In the genomic region with DNA sequence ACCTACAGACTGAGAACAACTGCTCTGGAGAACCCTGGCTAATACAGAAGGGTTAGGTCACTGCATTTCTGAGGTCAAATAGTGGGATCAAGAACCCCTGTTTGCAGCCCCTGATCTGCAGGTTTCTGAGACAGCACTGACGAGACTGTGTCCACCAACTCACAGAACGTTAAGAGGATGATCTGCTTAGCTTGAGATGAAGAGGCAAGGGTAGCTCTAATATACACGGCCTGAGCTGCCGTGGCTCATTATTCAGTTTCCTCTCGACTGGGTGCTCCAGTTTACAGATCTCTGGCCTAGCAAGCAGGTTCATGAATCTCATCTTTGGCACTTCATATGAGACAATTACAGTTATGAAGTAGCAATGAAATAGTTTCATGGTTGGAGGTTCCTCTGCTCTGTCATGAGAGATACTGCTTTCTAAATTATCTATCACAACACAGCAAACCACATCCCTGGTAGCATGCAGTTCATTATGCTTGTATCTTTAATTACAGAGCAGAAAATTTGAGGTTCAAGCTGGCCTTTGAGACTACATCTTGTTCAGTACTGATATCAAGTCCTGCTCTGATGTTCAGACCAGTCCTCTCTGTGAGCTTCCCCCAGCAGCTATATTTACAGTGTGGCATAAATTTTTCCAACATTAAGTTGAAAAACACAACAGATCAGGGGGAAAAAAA, we compare ENCODE assay signal across 1 mouse cellular context.
A peak's percentile ranks its signal among the peaks of the same experiment; 100 is the strongest.
TF ChIP-seq lines count a peak whose summit lies in the region.

No protein-coding gene starts in this region.

TF ChIP-seq in MEL, 35 proteins besides CTCF, POLR2A, EP300 and RAD21 (continued from another document):
- TF ChIP-seq ZC3H11A (IDR thresholded peaks at IDR 0.05; ENCODE audit: low read depth, low read length) (no peak), E2F4 (IDR thresholded peaks at IDR 0.05; ENCODE audit: borderline replicate concordance, low read depth, low read length) (no peak), MAZ (IDR thresholded peaks at IDR 0.05; ENCODE audit: low read depth, low read length) (no peak), POLR2AphosphoS2 (IDR thresholded peaks at IDR 0.05; ENCODE audit: low read length) (no peak), USF1 (IDR thresholded peaks at IDR 0.05; ENCODE audit: low read depth, low read length) (no peak), RCOR1 (IDR thresholded peaks at IDR 0.05; ENCODE audit: low read depth, low read length) (peak; percentile 88), GATA1 (IDR thresholded peaks at IDR 0.05; ENCODE audit: low read depth, low read length) (peak; percentile 87), TAL1 (IDR thresholded peaks at IDR 0.05; ENCODE audit: low read length) (peak; percentile 80), MYB (IDR thresholded peaks at IDR 0.05; ENCODE audit: low read depth, low read length) (peak; percentile 46; the same call in 1 of the 2 replicates), MYC (IDR thresholded peaks at IDR 0.05; ENCODE audit: low read depth, low read length) (0 out of 2 replicates have a peak, but pooled peaks have one; percentile 25), ZKSCAN1 (IDR thresholded peaks at IDR 0.05; ENCODE audit: low read depth, low read length) (no peak), ZNF384 (IDR thresholded peaks at IDR 0.05; ENCODE audit: low read depth, low read length) (no peak), MAFK (IDR thresholded peaks at IDR 0.05; ENCODE audit: borderline replicate concordance, low read depth, low read length) (no peak; the same call in 1 of the 2 replicates), MXI1 (IDR thresholded peaks at IDR 0.05; ENCODE audit: low read depth, low read length) (0 out of 2 replicates have a peak, but pooled peaks have one; percentile 33), POLR2AphosphoS5 (IDR thresholded peaks at IDR 0.05; ENCODE audit: borderline replicate concordance, low read depth, low read length) (no peak), SIN3A (IDR thresholded peaks at IDR 0.05; ENCODE audit: low read length) (peak; percentile 71), CHD1 (IDR thresholded peaks at IDR 0.05; ENCODE audit: low read depth, low read length) (no peak), ETS1 (IDR thresholded peaks at IDR 0.05; ENCODE audit: low read depth, low read length) (peak; percentile 78), HCFC1 (IDR thresholded peaks at IDR 0.05; ENCODE audit: low read depth, low read length) (no peak), TBP (IDR thresholded peaks at IDR 0.05; ENCODE audit: low read depth, low read length) (no peak), SMC3 (IDR thresholded peaks at IDR 0.05; ENCODE audit: low read depth, low read length) (no peak), TCF12 (IDR thresholded peaks at IDR 0.05; ENCODE audit: low read depth, low read length) (peak; percentile 95)
